In the genomic region with DNA sequence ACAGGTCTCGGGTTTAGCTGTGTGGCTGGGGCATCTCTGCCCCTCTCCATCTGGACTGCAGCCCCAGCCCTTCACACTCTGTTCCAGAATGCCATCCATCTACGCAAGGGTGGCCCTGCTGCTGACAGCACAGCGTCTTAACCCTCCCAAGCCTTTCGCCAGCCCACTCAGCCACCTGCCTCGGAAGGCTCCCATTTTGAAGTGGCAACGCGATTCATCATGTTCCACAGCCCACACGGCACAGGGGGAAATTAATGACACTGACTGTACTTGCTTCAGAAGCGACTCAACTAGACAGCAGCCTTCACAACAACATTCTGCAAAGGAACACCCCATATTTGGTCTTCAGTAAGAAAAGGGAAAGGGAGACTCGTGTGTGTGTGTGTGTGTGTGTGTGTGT, we compare ENCODE assay signal across 15 mouse cellular contexts.
DNase-seq lines count a peak whose midpoint lies in the region; TF ChIP-seq lines count a peak whose summit lies in the region.
"Had no signal": no experiment of that assay in that cellular context is flagged by ENCODE, and none has a peak within 500 bp of the region (broad histone marks: within the 10 kb centered on the region; RNA-seq: fewer than 3 reads in every experiment).

No protein-coding gene starts in this region.

- H3K27me3 ChIP-seq in heart, embryonic 10.5 days (ENCODE audit: insufficient read depth, poor library complexity, severe bottlenecking): no peaks in the 10 kb centered on the region
- no peaks in the 10 kb centered on the region for H3K27me3 ChIP-seq in heart, adult 2 months (ENCODE audit: control insufficient read depth, insufficient read depth, low read length)
- H3K27me3 ChIP-seq: liver, embryonic 12.5 days; midbrain, embryonic 12.5 days had no signal

- H3K9ac ChIP-seq in heart, adult 2 months (ENCODE audit: low read depth, low read length): no peak overlapping the region
- H3K9ac ChIP-seq: liver, embryonic 12.5 days; midbrain, embryonic 12.5 days had no signal

- TF ChIP-seq EP300 in heart, adult 2 months (IDR thresholded peaks at IDR 0.05; ENCODE audit: insufficient read depth, low read depth, low read length): no peak

- intact Hi-C loops in heart, adult 2 months (cut with DNase I): no loop called here
- intact Hi-C loops in left cerebral cortex, postnatal 4 days (cut with DNase I): no loop called here

- H3K27ac ChIP-seq in heart, embryonic 10.5 days: no peak overlapping the region
- H3K27ac ChIP-seq in heart, adult 2 months: no peak overlapping the region
- H3K27ac ChIP-seq: gastrocnemius, adult 2 months; liver, embryonic 12.5 days; midbrain, embryonic 12.5 days; stomach, postnatal 0 days had no signal

- H3K4me1 ChIP-seq in heart, embryonic 10.5 days: peaks cover 18% of the 10 kb centered on the region
- no peaks in the 10 kb centered on the region for H3K4me1 ChIP-seq in heart, adult 2 months (ENCODE audit: control insufficient read depth, insufficient read depth, low read length)
- H3K4me1 ChIP-seq: liver, embryonic 12.5 days had no signal

- no peaks in the 10 kb centered on the region for H3K9me3 ChIP-seq in heart, embryonic 10.5 days
- H3K9me3 ChIP-seq: G1E; liver, embryonic 12.5 days; midbrain, embryonic 12.5 days had no signal

- no peaks in the 10 kb centered on the region for H3K36me3 ChIP-seq in heart, embryonic 10.5 days
- no peaks in the 10 kb centered on the region for H3K36me3 ChIP-seq in heart, adult 2 months (ENCODE audit: control insufficient read depth, insufficient read depth, low read length)
- H3K36me3 ChIP-seq: G1E; liver, embryonic 12.5 days; midbrain, embryonic 12.5 days had no signal

- TF ChIP-seq POLR2A in heart, adult 2 months (IDR thresholded peaks at IDR 0.05; ENCODE audit: insufficient read depth, low read depth, low read length): no peak

- DNase-seq in heart, embryonic 10.5 days (ENCODE audit: low spot score): peak; percentile 74
- no peak for DNase-seq in heart, adult 2 months
- DNase-seq in left cerebral cortex, adult 18-20 months (ENCODE audit: low spot score in 2 of 2): peak; percentile 55 to 63
- DNase-seq in left cerebral cortex, postnatal 4 days: no peak
- peak; percentile 78 for DNase-seq in brain, adult 2 months (ENCODE audit: low read depth, low spot score)
- DNase-seq in layer of hippocampus, postnatal 14 days (ENCODE audit: low spot score in 2 of 2): peak; percentile 19 to 39
- no peak for DNase-seq in thymus, postnatal 36 days
- DNase-seq: adrenal gland, postnatal 10 days; cerebellum, postnatal 14 days; gastrocnemius, adult 2 months had no signal

- H3K4me3 ChIP-seq in heart, embryonic 10.5 days: no peak overlapping the region
- no peak overlapping the region for H3K4me3 ChIP-seq in heart, adult 2 months
- H3K4me3 ChIP-seq: gastrocnemius, adult 2 months; liver, embryonic 12.5 days; midbrain, embryonic 12.5 days; myocyte had no signal

- WGBS in heart, embryonic 10.5 days: 75% methylated on average over 10 of the region's 10 CpGs
- WGBS in heart, adult 2 months: 84% methylated on average over 10 of the region's 10 CpGs

- no peak for TF ChIP-seq CTCF in heart, adult 2 months (IDR thresholded peaks at IDR 0.05)

- no peaks in the 10 kb centered on the region for H3K79me2 ChIP-seq in heart, adult 2 months (replicated peaks; ENCODE audit: control insufficient read depth, insufficient read depth, low read length)

Comparison
In these comparisons a context has a peak if more than half of its experiments do, and no peak if none do; other contexts are left out.
1. DNase-seq: peak in heart, embryonic 10.5 days (single experiment), left cerebral cortex, adult 18-20 months (2 of 2), brain, adult 2 months (single experiment) and layer of hippocampus, postnatal 14 days (2 of 2); none in heart, adult 2 months (0 of 2), left cerebral cortex, postnatal 4 days (single experiment) and thymus, postnatal 36 days (0 of 2).